Mouse (Mus musculus) megakaryocyte, adult 5-6 weeks (primary cell): ENCODE measurements around the gene Txnl4b. TPM values are rescaled to one million over a fixed set of nuclear protein-coding genes. Genes with fewer than 3 reads are reported as not detected.

Source experiments
- ATAC-seq: 2 replicates; pipeline ENCODE4 v1.8.0; 2016; ENCODE audit warnings: mild to moderate bottlenecking, inconsistent platforms; ENCODE audit not compliant: poor library complexity, severe bottlenecking
- total RNA-seq, 2 experiments: library from RNA; stranded (forward) in 1 of 2; stranded (reverse) in 1 of 2; fragments of 153-499, 151-499 nt in 1 of 2; fragments of 221-1000, 200-1000 nt in 1 of 2; gene quantifications; 2 replicates each; pipeline versions ENCODE4 v1.2.3 to v1.2.4; 2015 to 2017

Gene Txnl4b
- total RNA-seq (2015) (6.2 and 7.9 TPM in 2 replicates), total RNA-seq (2017) (18.2 and 19.0 TPM in 2 replicates)

GRCm38 (mm10) chr8:109565498-109566333, at the start of gene Txnl4b, which contains the start of gene Dhx38:
Gene Txnl4b (plus strand): TSS chr8:109565892.
Gene Dhx38 (minus strand): TSS chr8:109565861.
- peak; percentile 90 for ATAC-seq

GRCm38 (mm10) chr8:109524008-109524407, 41.7 kb upstream of the Txnl4b start:
- no peak for ATAC-seq

GRCm38 (mm10) chr8:109535140-109535990, 30.3 kb upstream of the Txnl4b start:
- peak; percentile 60 for ATAC-seq

- ATAC-seq, result peak; percentile 91
These were observed 29.0 kb upstream of the Txnl4b start for GRCm38 (mm10) chr8:109536703-109537102.

GRCm38 (mm10) chr8:109542165-109542564, 23.5 kb upstream of the Txnl4b start:
- no peak for ATAC-seq

GRCm38 (mm10) chr8:109542748-109543519, 22.8 kb upstream of the Txnl4b start:
- ATAC-seq, result no peak

- no peak for ATAC-seq
These were observed 21.6 kb upstream of the Txnl4b start for GRCm38 (mm10) chr8:109544049-109544448.

GRCm38 (mm10) chr8:109551663-109552062, 14.0 kb upstream of the Txnl4b start:
- peak; percentile 68; the same call in 1 of the 2 replicates for ATAC-seq

- peak; percentile 52 for ATAC-seq
These were observed 1.8 kb upstream of the Txnl4b start for GRCm38 (mm10) chr8:109563881-109564280.

GRCm38 (mm10) chr8:109564766-109565165, 926 bp upstream of the Txnl4b start:
- ATAC-seq, result no peak

GRCm38 (mm10) chr8:109571139-109571538, 5.4 kb downstream of the Txnl4b start:
- peak; percentile 67 for ATAC-seq

- ATAC-seq, result no peak
These were observed 10.6 kb downstream of the Txnl4b start for GRCm38 (mm10) chr8:109576311-109576710.

GRCm38 (mm10) chr8:109578900-109579301, 13.2 kb downstream of the Txnl4b start, which contains the start of gene Hp:
Gene Hp (minus strand): TSS chr8:109579172.
- peak; percentile 81 for ATAC-seq

GRCm38 (mm10) chr8:109584293-109584692, 18.6 kb downstream of the Txnl4b start:
- ATAC-seq, result no peak

GRCm38 (mm10) chr8:109584830-109585229, 19.1 kb downstream of the Txnl4b start:
- no peak for ATAC-seq

- ATAC-seq, result peak; percentile 97
These were observed 20.0 kb downstream of the Txnl4b start for GRCm38 (mm10) chr8:109585652-109586051.

GRCm38 (mm10) chr8:109586972-109587504, 21.3 kb downstream of the Txnl4b start:
- no peak for ATAC-seq

- ATAC-seq, result no peak
These were observed 25.2 kb downstream of the Txnl4b start for GRCm38 (mm10) chr8:109590901-109591300.

GRCm38 (mm10) chr8:109591367-109591766, 25.7 kb downstream of the Txnl4b start:
- no peak for ATAC-seq

GRCm38 (mm10) chr8:109592164-109592563, 26.5 kb downstream of the Txnl4b start:
- no peak for ATAC-seq
